Comparison of ENCODE assay signal across 36 mouse cellular contexts in genomic region chr11:44356171-44356570, GRCm38 (mm10). TPM values are rescaled to one million over a fixed set of nuclear protein-coding genes. Genes with fewer than 3 reads are reported as not detected.
"Had no signal": no experiment of that assay in that cellular context is flagged by ENCODE, and none has a peak within 500 bp of the region (broad histone marks: within the 10 kb centered on the region; RNA-seq: fewer than 3 reads in every experiment).

No protein-coding gene starts in this region.

- H3K4me2 ChIP-seq: heart, embryonic 12.5 days; hindbrain, embryonic 13.5 days; hindbrain, embryonic 15.5 days; limb, embryonic 13.5 days; limb, embryonic 15.5 days; liver, embryonic 12.5 days had no signal

- H3K4me1 ChIP-seq: heart, embryonic 10.5 days; heart, embryonic 12.5 days; hindbrain, embryonic 13.5 days; hindbrain, embryonic 15.5 days; limb, embryonic 13.5 days; limb, embryonic 15.5 days; liver, embryonic 12.5 days had no signal

- H3K27me3 ChIP-seq: heart, embryonic 12.5 days; hindbrain, embryonic 13.5 days; hindbrain, embryonic 15.5 days; limb, embryonic 13.5 days; limb, embryonic 15.5 days; liver, embryonic 12.5 days had no signal

- H3K36me3 ChIP-seq: heart, embryonic 10.5 days; heart, embryonic 12.5 days; hindbrain, embryonic 13.5 days; hindbrain, embryonic 15.5 days; limb, embryonic 13.5 days; limb, embryonic 15.5 days; liver, embryonic 12.5 days had no signal

- H3K9me3 ChIP-seq: heart, embryonic 10.5 days; heart, embryonic 12.5 days; hindbrain, embryonic 13.5 days; hindbrain, embryonic 15.5 days; limb, embryonic 13.5 days; limb, embryonic 15.5 days; liver, embryonic 12.5 days had no signal

- H3K27ac ChIP-seq: gastrocnemius, adult 2 months; heart, embryonic 10.5 days; hindbrain, embryonic 13.5 days; hindbrain, embryonic 15.5 days; hindbrain, postnatal 0 days; left cerebral cortex, adult 2 months; limb, embryonic 13.5 days; limb, embryonic 15.5 days; liver, embryonic 12.5 days; liver, embryonic 14.5 days had no signal

- DNase-seq: gastrocnemius, adult 2 months; gastrocnemius, postnatal 10 days; gastrocnemius, postnatal 36 days; heart, adult 18-20 months; heart, postnatal 10 days; heart, postnatal 4 days; kidney, adult 11 months; kidney, adult 2 months; kidney, postnatal 10 days; kidney, postnatal 36 days; layer of hippocampus, adult 9-11 months; left cerebral cortex, postnatal 4 days had no signal

- H3K9ac ChIP-seq: heart, embryonic 12.5 days; hindbrain, embryonic 13.5 days; hindbrain, embryonic 15.5 days; limb, embryonic 13.5 days; limb, embryonic 15.5 days; liver, embryonic 12.5 days; liver, embryonic 14.5 days had no signal

- H3K4me3 ChIP-seq: gastrocnemius, adult 2 months; heart, embryonic 10.5 days; heart, embryonic 12.5 days; hindbrain, embryonic 13.5 days; hindbrain, embryonic 15.5 days; left cerebral cortex, adult 2 months; limb, embryonic 13.5 days; limb, embryonic 15.5 days; liver, embryonic 12.5 days had no signal

- ATAC-seq: hindbrain, postnatal 0 days; intestine, embryonic 16.5 days; liver, embryonic 12.5 days had no signal

RNA-seq across cellular contexts. Expression of gene Il12b, which starts 43.7 kb away (rescaled TPM):
- total RNA-seq: gastrocnemius, adult 2 months; gastrocnemius, postnatal 10 days; gastrocnemius, postnatal 36 days; heart, adult 18-20 months; heart, adult 8-10 months; heart, postnatal 10 days; heart, postnatal 25 days; heart, postnatal 4 days; hindbrain, postnatal 0 days; layer of hippocampus, adult 18-20 months; layer of hippocampus, adult 8-10 months; layer of hippocampus, postnatal 25 days; left cerebral cortex, adult 2 months; left cerebral cortex, postnatal 14 days; left cerebral cortex, postnatal 4 days; liver, adult 2 months had no signal
- polyA plus RNA-seq: frontal cortex, adult 2 months; heart, embryonic 10.5 days; heart, embryonic 14.5 days; heart, embryonic 16.5 days; hindbrain, embryonic 11.5 days; hindbrain, embryonic 15.5 days; hindbrain, postnatal 0 days; intestine, embryonic 14.5 days; intestine, embryonic 16.5 days; kidney, embryonic 14.5 days; liver, adult 2 months had no signal
